In the genomic region with DNA sequence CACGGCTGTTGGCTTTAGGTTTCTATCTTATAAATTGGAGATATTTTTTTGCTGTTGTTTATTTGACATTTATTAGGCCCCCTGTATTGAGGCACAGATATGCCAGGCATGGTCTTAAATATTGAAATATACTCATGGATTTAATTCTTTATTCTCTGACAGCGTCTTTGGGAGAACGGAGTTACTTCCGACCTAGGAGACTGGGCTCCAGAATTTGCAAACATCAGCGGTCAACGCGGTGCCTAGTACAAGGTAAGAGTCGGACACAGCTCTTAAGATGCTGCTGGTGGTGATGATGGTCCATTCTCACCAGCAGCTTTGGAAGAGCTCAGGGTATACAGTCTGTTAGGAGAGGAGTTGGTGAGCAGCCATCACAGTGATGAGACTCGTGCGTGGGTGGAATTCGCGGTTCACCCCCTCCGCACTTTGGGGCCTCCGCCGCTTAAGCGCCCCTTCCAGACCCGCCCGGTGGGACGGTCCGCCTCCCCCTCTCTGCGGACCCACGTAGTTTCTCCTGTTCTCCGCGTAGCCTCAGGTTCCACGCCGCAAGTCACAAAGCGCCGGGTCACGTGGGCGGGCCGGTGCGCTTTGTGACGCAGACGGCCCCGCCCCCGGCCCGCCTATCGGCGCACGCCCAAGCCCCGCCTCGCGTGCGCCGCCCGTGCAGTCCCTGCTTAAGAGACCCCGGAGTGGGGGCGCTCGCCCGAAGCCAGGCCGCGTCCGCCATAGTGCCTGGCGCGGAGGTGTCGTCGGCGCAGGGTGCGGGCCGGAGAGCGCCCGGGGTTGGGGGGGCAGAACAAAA, we compare ENCODE assay signal across 8 mouse cellular contexts. TPM values are rescaled to one million over a fixed set of nuclear protein-coding genes. Genes with fewer than 3 reads are reported as not detected.
DNase-seq lines count a peak whose midpoint lies in the region; ATAC-seq lines count a peak whose summit lies in the region.

No protein-coding gene starts in this region.

- peaks cover 4% of the 10 kb centered on the region; the same call in 1 of the 2 replicates for H3K4me1 ChIP-seq in hindbrain, embryonic 11.5 days (replicated peaks; ENCODE audit: control insufficient read depth, insufficient read depth, low read length)

- H3K36me3 ChIP-seq in hindbrain, embryonic 11.5 days (ENCODE audit: control insufficient read depth, insufficient read depth, low read length): no peaks in the 10 kb centered on the region

- under 1% methylated on average over 60 of the region's 62 CpGs for WGBS in hindbrain, embryonic 11.5 days

- H3K4me3 ChIP-seq in hindbrain, embryonic 11.5 days (ENCODE audit: low read depth, low read length): peak overlapping the region; percentile 100

- peak; percentile 79 for DNase-seq in MEL-GATA-1-ER (ENCODE audit: extremely low read depth, low read depth)
- peak; percentile 92 for DNase-seq in cerebellum, adult 8-10 months
- peak; percentile 99 for DNase-seq in hindbrain, embryonic 11.5 days (ENCODE audit: low spot score)
- peak; percentile 92 to 97 for DNase-seq in layer of hippocampus, postnatal 10 days (ENCODE audit: low spot score in 2 of 2)
- peak; percentile 94 for DNase-seq in lung, postnatal 10 days
- DNase-seq in ovary, postnatal 36 days (ENCODE audit: low spot score): peak; percentile 95
- DNase-seq in thymus, postnatal 25 days: peak; percentile 95

- peak overlapping the region; percentile 100 for H3K9ac ChIP-seq in hindbrain, embryonic 11.5 days (ENCODE audit: low read depth, low read length)

- no peaks in the 10 kb centered on the region for H3K9me3 ChIP-seq in hindbrain, embryonic 11.5 days (ENCODE audit: control insufficient read depth, low read length)

- H3K27ac ChIP-seq in hindbrain, embryonic 11.5 days (ENCODE audit: low read depth, low read length): peak overlapping the region; percentile 91

- H3K4me2 ChIP-seq in hindbrain, embryonic 11.5 days (replicated peaks; ENCODE audit: low read depth, low read length): peak overlapping the region; percentile 88

- ATAC-seq in frontal cortex, adult (ENCODE audit: low TSS enrichment): peak; percentile 94
- peak; percentile 98 for ATAC-seq in hindbrain, embryonic 11.5 days (ENCODE audit: low FRiP score)

- no peaks in the 10 kb centered on the region for H3K27me3 ChIP-seq in hindbrain, embryonic 11.5 days (ENCODE audit: control insufficient read depth, insufficient read depth, low read length)

RNA-seq across cellular contexts. Expression of a gene that starts 3.9 kb away (rescaled TPM):
- 36.3 and 46.6 TPM in 2 replicates for polyA plus RNA-seq in hindbrain, embryonic 11.5 days (2014; fragmentation: Nextera tagmentation; extraction: Ambion mirVana)
- total RNA-seq in layer of hippocampus, postnatal 10 days (2021): 10 to 100 TPM; 64.8 to 68.6 TPM

Comparison
In these comparisons a context has a peak if more than half of its experiments do, and no peak if none do; other contexts are left out.
1. Peak in every context shown above with its lines: DNase-seq, ATAC-seq, H3K4me3 ChIP-seq and H3K27ac ChIP-seq.